Mouse (Mus musculus) stomach, postnatal 0 days (tissue): ENCODE measurements around the gene Aven.

Experiments used
- CTCF ChIP-seq: IDR thresholded peaks from 2 replicates; pipeline ENCODE4 v1.5.1; 2016; ENCODE audit warnings: antibody characterized with exemption, low read depth, mild to moderate bottlenecking, moderate library complexity
- EP300 ChIP-seq: optimal IDR thresholded peaks from 2 replicates; pipeline ENCODE3; 2016; ENCODE audit warnings: antibody characterized with exemption

- TF ChIP-seq CTCF (no peak), EP300 (no peak)
These were observed 107.5 kb downstream of the Aven start for GRCm38 (mm10) chr2:112600222-112600621.
